Mouse (Mus musculus): ENCODE measurements at regions not wholly inside any gene's neighbourhood (a gene's known extent, or its start where the extent isn't known, plus 50 kb on each side); places are given as distances from the start of the nearest gene placed in this dataset.

DNA sequence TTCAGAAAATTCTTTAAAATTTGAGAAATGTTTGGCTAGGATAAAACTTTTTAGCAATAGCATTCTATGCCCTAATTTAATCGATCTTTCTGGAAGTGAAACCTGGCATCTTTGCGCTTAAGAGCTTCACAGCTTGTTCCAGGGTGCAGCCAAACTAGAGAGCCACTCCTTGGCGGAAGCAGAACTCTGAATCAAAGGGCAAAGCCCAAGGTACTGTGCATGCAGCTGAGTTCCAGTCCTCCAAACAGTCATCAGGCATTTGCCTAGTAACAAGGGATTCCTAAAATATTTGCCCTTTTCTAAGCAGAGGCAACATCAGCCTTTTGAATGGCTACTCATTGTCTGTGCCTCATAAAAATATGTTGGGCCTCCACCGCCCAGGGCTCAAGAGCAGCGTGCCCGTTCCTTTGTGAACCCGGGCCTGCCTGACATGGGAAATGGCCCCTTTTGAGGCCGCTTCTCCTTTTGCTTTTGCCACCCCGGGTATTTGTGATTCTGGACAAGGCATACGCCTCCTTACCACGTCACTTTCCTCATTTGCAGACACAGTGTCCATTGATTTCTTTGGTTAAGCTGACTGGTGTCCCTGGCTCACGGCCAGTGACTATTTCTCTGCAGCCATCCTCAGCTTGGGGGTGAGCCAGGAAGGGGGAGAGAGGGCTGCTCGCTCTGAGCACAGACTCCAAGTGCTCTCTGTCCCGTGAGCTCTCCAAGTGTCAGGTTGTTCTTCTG is 402.2 kb upstream of the Smim15 start:
- peak; percentile 58 to 67 for DNase-seq (ENCODE audit: low spot score in 2 of 2)

DNA sequence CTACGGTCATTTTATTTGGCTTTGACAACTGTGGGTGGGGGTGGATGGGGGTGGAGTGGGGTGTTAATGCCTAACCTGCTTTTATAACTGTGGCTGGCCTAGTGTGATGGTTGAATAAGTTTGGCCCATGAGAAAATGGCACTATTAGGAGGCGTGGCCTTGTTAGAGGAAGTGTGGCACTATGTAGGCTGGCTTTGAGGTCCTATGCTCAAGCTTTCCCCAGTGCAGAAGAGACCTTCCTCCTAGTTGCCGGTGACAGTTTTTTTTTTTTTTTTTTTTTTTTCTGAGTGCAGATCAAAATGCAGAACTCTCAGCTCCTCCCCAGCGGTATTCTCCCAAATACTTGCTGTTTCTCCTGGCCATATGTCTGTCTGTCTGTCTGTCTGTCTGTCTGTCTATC is 404.6 kb upstream of the Smim15 start:
- DNase-seq (ENCODE audit: low spot score in 2 of 2) = no peak

DNA sequence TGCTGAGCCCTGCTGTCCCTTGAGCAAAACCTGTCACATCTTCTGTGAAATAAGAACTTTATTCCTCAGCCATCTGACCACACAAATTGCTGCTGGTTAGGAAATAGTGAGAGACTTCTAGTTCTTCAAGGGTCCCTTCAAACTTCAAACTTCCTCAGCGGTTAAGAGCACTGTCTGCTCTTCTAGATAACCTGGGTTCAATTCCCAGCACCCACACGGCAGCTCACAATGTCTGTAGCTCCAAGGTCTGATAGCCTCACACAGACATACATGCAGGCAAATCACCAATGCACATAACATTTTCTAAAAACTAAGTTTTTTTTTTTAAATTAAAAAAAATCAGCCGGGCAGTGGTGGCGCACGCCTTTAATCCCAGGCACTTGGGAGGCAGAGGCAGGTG is 407.0 kb upstream of the Smim15 start:
- DNase-seq (ENCODE audit: low spot score in 2 of 2) = no peak

DNA sequence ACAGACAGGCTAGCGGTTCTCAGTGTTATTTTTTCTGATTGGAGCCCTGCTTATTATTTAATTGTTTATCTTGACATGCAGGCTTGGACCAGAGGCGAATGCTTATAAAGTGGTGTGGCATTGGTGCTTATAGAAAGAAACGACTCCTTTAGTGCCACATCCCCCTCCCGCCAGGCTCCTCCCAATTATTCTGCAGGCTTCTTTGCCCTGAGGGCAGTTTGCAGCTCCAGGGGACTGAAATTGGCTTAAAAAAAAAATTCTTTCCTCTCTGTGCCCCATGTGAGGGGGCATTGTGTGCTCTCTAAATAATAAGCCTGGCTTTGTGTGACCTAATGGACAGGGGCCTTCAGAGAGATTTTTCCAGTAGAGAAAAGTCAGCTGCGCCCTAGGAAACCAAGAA is 409.1 kb upstream of the Smim15 start:
- no peak for DNase-seq (ENCODE audit: low spot score in 2 of 2)

DNA sequence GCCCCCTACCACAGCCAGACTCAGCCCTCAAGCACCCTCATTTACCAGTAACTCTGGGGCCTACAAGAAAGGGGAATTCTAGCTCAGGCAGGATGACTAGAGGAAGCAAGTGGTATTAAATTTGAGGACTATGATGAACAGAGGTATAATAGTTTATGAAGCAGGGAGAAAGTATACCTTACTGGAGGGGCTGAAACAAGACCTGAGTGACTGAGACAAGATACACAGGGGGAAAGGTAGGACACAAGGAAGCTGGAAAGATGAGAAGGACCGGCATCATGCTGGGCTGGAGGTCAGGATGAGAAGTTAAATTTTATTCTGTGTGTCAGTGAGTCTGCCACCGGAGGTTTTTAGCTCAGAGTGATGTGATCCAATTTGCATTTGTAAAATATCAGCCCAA is 417.2 kb upstream of the Smim15 start:
- DNase-seq (ENCODE audit: low spot score in 2 of 2) = no peak

DNA sequence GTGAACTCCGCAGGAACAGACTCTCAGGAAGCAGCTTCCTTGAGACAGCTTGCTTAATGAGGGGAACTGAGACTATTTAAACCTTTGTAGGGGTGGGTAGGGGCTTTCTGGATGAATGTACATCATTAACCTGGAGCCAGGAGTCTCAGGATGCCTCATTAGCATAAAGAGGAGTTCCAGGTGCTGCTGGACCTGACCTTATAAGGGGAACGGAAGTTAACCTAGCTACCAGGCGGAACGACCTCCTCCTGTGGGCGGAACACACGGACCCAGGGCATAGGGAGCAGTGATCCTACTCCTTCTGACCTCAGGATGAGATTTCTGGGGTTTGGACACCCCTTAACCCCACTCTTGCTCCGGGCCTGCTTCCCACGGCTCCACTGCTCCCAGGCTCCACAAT is 417.6 kb upstream of the Smim15 start:
- no peak for DNase-seq (ENCODE audit: low spot score in 2 of 2)

DNA sequence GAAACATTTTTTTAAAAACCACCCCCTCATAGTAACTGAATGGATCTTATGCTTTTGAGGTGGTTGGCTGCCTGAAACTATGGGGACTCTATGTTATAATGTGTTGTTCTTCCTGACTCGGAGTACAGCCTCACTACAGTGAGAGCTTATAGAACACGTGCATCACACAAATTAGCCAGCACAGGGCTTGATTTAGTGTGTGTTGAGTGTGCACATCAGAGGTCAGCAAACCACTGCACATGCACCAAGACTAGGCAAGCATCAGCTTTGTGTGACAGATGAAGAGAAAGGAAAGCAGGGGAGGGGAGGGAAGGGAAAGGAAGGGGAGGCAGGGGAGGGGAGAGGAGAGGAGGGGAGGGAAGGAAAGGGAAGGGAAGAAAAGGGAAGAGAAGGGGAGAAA is 422.9 kb upstream of the Smim15 start:
- no peak for DNase-seq (ENCODE audit: low spot score in 2 of 2)

DNA sequence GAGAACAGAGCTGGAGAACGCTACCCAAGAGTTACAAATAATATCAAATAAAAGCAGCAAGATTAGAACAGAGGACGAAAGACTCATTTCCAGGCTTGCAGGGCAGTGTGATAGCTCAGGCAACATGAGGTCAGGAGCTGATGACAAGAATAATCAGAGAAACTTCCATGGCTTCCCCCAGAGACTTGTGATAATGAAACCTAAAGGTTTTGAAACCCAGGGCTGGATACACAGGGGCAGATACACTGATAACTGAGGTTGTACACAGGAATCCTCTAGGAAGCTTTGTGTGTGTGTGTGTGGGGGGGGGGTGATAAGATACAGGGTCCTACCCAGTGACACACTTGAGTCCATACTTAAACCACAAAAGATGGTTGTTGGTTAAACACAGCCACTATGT is 423.4 kb upstream of the Smim15 start:
- DNase-seq (ENCODE audit: low spot score in 2 of 2) = no peak

DNA sequence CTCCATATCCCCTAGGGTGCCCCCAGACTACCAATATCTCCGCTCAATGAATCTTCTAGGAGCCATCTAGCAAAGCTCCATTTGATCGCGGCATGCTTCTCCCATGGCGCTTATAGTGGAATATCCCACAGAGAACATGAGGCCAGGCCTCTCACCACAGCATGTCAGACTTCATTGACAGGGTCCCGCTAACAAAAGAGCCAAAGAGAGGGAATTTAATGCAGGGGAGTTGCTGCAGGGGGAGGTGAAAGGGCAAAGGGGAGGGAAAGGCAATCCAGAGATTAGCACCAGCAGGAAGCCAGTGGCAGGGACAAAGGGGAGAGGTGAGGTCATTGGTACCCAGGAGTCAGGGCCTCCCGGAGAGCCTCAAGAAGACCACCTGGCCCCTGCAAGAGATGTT is 424.0 kb upstream of the Smim15 start:
- DNase-seq (ENCODE audit: low spot score in 2 of 2) = no peak

DNA sequence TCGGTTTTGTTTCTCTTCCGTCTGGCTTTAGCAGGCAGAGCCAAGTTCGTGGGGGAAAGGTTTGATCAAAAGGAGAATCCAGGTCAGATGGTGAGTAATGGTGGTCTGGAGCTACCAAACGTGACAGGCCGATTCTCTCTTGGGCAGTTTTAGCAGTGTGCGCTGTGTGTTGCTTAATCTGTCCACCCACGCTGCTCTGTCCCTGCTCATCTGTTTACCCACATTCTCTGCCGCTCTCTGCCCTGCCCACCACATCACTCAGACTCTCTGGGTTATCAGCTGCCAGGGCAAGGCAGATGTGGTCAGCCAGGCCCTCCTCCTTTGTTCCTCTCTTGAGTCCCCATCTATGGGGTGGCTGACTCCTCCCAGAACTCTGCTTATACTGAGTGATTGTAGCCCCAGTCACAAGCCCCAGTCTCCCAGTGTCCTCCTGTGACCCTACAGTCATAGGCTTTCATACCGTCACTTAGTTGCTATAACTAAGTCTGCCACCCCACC is 424.8 kb upstream of the Smim15 start:
- no peak for DNase-seq (ENCODE audit: low spot score in 2 of 2)

DNA sequence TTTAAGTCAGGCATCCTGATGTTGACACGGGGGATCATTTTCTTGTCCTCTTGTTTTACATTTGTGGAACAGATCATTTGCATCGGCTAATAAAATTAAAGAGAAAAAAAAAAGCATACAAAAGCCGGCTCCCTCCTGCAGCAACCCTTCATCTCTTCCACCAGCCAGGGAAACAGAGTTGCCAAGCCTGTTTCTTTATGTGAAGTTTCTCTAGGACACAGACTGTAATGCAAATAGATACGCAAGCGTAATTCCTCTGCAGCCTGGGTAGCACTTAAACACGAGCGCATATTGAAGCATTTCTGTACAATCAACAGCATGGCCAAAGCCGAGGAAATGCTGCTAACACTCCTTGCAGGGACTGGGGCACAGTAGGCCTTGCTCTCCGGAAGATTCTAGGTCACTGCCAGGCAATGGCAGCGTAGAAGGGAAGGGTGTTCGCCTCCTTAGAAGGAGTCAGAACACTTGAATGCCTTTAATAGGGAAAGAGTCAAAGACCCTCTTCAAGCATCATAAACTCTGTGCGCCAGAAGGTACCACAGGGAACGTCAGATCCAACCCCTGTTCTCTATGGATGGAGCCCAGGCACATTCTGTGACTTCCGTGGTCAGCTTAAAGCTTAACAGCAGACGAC is 425.3 kb upstream of the Smim15 start:
- no peak for DNase-seq (ENCODE audit: low spot score in 2 of 2)

DNA sequence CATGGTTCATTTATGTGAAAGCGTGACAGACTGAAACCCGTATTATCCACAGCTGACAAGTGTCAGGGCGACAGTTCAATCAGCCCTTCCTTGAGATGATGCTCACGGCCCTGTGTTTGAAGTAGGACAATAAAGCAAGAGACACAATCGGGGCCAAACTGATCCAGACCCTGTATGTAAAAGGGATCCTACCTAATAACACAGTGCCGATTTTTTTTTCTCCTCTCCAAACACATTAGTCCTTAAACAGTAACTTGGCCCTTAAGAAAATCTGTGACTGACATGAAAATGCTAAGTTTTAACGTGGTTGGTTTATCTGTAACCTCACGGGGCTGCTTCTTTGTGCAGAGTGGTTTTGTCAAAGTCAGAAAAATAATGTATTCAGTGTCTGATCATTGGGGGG is 425.9 kb upstream of the Smim15 start:
- no peak for DNase-seq (ENCODE audit: low spot score in 2 of 2)

DNA sequence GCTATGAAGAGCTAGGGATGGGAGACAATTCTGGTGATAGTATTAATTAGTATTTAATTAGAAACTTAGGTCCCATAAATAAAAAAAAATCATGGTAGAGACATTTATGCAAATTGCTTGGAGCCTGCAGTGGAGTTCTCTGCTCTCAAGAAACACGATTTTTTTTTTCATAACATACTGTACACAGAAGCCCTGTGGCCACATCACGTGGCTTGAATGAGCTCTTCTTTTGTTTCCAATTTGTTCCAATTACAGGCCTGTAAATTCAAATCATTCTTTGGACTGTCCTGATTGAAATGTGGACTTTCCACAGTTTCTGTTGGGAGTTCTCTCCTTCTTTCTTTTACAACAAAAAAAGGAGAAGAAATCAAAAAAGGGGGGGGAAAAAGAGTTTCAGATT is 426.7 kb upstream of the Smim15 start:
- no peak for DNase-seq (ENCODE audit: low spot score in 2 of 2)

DNA sequence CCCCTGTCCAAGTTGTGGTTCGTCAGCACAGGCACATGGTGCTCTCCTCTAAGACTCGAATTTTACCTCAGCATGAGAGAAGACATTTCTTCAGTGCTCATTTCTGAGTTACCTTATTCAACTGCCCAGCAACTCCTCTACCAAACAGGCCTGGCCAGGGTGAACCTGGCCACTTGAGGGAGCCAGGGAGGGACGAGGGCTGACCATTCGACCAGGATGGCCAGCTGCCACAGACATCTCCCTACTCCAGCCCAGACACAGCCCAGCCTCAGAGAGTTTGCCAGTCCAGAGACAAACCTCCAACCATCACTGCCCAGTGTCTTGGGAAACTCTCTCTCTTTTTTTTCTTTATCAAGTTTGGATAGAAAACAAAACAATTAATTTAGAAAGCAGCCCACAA is 427.5 kb upstream of the Smim15 start:
- no peak for DNase-seq (ENCODE audit: low spot score in 2 of 2)

DNA sequence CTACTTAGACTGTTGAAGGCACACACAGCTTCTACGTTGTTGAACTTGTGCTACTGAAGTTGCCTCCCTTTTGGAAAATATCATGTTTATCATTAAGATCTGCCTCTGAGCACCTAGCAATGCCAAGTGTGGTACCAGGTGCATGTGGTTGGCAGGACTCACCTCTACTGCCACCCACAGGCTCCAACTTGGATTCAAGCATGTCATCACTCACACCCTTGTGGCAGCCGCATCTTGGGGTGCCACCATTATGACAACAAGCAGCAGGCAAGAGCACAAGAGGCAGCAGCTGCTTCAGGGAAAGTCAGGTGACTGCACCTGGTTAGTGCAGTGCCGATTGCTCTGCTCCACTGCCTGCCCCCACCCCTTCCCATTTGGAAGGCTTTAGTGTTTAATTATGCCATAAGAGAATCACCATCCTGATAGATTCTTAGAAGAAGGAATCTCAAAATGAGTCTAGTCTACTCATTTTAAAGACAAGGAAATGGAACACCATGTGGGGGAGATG is 435.2 kb upstream of the Smim15 start:
- DNase-seq (ENCODE audit: low spot score in 2 of 2) = no peak

DNA sequence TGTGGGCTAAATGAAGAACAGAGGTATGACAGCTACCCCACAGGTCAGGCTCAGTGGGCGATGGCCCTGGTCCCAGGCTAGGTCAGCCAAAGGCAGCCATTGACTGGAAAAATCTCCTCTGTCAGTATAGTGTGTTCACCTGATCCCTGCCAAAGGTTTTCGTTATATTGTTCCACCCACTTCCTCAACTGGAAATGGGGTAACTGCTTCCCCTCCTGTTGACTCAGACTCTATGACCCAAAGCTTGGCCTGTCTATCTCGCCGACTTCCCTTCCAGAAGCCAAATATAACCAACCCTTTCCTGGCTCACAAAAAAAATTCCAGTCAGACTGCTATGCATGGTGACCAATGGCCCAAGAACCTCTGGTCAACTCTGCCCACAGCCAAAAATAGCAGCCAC is 437.0 kb upstream of the Smim15 start:
- no peak for DNase-seq (ENCODE audit: low spot score in 2 of 2)

DNA sequence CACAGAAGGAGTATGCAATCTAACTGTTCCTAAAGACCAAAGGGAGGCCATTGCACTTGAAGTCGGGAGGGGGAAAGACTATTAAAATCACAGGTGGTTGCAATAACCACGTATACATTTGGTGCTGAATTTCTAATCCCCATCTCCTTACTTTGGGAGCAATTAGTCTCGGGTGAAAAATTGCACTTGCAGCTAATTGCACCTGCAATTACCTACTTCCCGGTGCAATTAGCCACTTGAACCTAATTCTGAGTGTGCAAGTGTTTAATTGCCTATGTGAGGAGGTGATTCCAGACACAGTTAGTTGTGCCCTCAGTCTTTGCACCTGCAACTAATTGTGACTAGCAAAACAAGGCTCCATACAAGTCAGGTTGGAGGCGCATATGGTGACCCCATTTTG is 442.1 kb upstream of the Smim15 start:
- no peak for DNase-seq (ENCODE audit: low spot score in 2 of 2)

DNA sequence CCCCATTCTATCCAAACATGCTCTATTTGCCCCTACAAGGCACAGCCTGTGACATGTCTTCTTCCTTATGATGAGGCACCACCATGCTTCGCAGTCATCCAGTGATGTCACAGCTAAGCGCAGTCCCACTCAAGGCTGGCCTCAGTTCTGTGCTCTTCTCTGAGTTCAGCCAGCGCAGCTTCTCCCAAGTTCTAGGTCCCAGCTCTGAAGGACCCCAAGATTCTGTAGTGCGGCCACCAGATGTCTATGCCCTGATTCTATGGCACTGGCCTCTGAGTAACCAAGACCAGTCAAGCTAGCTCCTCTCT is 443.2 kb upstream of the Smim15 start:
- DNase-seq (ENCODE audit: low spot score in 2 of 2) = no peak

DNA sequence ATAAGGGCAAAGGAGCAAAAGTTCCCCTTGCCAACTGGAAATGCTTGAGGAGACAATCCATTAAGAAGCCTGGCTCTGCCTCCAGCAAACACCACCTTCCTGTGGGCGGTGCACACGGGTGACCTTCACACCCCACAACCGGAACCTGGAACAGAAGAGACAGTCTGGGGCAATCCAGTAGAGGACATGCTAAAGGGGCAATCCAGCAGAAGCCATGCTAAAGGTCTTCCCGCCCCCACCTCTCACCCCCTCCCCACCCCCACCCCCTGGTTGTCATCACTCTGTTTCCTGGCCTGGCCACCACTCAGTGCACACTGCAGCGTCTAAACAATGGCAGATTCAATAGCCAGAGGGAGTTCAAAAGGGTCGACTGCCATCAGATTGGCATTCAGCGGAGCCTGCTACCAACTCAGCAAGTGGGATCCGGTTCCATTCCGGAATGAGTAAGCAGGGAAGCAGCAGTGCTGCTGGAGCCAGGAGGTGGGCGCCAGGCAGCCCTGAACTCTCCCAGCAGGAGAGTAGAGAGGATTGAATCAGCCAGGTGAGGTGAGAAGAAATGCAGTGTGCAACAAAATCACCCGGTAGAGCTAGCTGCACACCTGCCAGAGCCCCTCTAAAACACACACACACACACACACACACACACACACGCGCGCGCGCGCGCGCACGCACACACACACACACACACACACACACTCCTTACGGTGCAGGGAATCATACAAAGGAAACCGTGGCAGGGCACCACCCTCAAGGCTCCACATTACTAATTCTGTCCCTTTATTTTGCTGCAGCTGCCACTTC is 443.7 kb upstream of the Smim15 start:
- no peak for DNase-seq (ENCODE audit: low spot score in 2 of 2)

DNA sequence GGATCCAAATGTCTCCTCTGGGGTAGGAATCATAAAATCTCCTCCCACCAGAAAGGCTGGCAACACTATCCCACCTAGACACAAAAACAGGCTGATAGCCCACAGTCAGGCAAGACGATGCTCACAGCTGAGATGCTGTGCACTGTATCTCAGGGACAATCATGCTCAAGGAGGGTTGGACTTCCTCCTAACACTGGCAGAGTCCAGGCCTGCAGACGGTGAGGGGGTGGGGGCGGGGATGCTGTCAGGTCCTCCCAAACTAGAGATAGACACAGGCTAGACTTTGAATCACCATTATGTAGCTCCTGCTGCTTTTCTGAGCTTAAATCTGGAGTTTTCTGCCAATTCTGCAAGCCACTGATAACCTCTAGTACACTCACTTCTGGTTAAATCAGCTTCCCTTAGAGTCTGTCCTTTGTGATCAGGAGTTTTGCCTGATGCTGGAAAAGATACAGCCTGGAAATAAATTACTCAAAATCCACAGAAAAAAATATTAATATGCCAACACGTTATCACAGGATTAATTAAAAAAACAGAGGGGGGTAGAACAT is 445.1 kb upstream of the Smim15 start:
- DNase-seq (ENCODE audit: low spot score in 2 of 2) = no peak

DNA sequence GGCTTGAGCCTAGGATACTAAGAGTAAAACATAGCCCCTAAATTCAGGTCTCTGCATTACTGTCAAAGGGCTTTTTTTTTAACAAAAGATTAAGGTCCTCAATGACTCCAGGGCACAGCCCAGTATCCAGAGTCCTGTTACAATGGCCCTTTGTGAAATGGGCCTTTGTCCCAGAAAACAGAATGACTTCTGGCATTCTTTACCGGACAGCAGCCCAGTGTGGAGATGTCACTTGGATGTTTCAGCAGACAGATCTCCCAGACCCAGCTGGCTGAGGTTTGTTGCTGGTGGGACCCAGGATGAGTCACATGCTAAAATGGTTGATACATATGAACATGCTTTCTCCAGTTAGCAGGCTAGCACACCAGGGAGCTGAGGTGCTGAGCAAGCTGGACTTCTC is 445.9 kb upstream of the Smim15 start:
- no peak for DNase-seq (ENCODE audit: low spot score in 2 of 2)

DNA sequence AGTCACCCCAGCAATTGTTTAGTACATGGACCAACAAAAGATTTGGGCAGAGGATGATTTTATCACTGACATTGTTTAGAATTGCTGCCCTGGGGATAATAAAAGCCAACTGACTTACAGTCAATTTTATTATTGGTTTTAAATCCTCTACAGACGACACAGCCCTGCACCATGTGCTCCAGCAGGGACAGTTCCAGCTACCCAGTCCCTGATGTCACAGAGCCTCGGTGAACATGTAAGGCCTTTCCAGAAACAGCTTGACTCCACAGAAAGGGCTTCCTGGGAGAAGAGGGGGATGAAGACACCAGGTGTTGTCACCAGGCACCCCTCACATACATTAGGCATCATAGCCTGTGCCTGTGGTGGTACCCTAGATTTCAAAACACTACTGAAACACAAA is 447.0 kb upstream of the Smim15 start:
- no peak for DNase-seq (ENCODE audit: low spot score in 2 of 2)

DNA sequence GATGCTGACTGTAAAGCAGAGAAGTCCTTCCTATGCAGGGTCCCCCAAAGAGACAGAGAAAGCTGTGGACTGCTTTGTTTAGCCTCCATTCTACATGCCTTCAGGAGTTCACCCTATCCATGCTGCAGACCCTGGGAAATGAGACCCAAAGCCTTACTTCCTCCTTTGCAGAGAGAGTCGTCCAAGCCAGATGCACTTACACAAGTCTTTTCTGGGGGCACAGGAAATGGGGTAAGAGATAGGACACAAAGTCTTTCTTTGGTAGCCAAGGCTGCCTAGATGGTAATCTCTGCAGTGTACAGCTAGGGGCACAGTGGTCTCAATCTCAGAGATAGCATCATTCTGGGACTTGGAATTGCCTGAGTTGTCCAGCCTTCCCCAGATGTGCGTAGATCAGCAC is 448.1 kb upstream of the Smim15 start:
- no peak for DNase-seq (ENCODE audit: low spot score in 2 of 2)

All from frontal cortex, postnatal 36 days (tissue).